In the genomic region with DNA sequence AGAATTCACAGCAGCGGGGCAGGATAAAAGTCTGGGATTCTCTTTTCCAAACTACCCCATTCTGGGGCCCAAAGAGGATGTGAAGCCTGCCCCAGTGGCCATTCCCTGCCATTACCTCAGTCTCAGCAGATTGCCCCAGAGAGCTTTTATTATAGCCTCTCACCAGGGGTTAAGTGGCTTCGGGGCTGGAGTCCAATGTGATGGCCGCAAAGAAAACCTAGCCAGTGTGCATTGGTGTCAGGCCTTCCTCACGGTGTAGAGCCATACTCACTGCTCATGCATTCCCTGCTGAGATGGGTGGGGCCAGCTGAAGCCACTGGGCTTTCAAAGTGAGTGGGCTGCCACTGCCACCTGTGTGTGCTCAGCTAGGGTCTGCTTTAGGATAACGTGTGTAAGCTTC, we compare ENCODE assay signal across 11 mouse cellular contexts.
DNase-seq lines count a peak whose midpoint lies in the region; ATAC-seq and TF ChIP-seq lines count a peak whose summit lies in the region.
"Had no signal": no experiment of that assay in that cellular context is flagged by ENCODE, and none has a peak within 500 bp of the region (broad histone marks: within the 10 kb centered on the region; RNA-seq: fewer than 3 reads in every experiment).

No protein-coding gene starts in this region.

- peak; percentile 49 for TF ChIP-seq CTCF in kidney, postnatal 0 days (IDR thresholded peaks at IDR 0.05; ENCODE audit: low read depth)

- H3K4me3 ChIP-seq in kidney, postnatal 0 days (replicated peaks; ENCODE audit: low read depth, low read length): no peak overlapping the region
- H3K4me3 ChIP-seq: forebrain, embryonic 10.5 days; heart, embryonic 15.5 days had no signal

- H3K4me1 ChIP-seq in kidney, postnatal 0 days (replicated peaks; ENCODE audit: insufficient read depth, low read length): peaks cover 27% of the 10 kb centered on the region

- H3K36me3 ChIP-seq in kidney, postnatal 0 days (ENCODE audit: insufficient read depth, low read length): peaks cover 13% of the 10 kb centered on the region

- H3K4me2 ChIP-seq in kidney, postnatal 0 days (ENCODE audit: low read length): no peak overlapping the region
- H3K4me2 ChIP-seq: heart, embryonic 15.5 days had no signal

- peak; percentile 42 for DNase-seq in cerebellum, postnatal 10 days
- DNase-seq in cerebellum, adult 18-20 months: no peak
- DNase-seq in kidney, postnatal 0 days (ENCODE audit: low spot score): peak; percentile 43
- DNase-seq in kidney, adult 18-20 months: no peak
- peak; percentile 31 for DNase-seq in 3T3-L1 (ENCODE audit: low read depth, low spot score)
- DNase-seq in urinary bladder, postnatal 10 days (ENCODE audit: low spot score): no peak
- DNase-seq in thymus, postnatal 14 days: no peak
- DNase-seq: cerebellum, adult 9-10 months had no signal

- ATAC-seq in kidney, postnatal 0 days (replicated peaks; ENCODE audit: low FRiP score, low read depth): peak; percentile 18; the same call in 1 of the 2 replicates
- ATAC-seq in granulocyte monocyte progenitor cell, adult 5-6 weeks (replicated peaks; ENCODE audit: poor library complexity, severe bottlenecking): peak; percentile 40; the same call in 1 of the 2 replicates

- H3K9me3 ChIP-seq in kidney, postnatal 0 days (replicated peaks; ENCODE audit: low read length): no peaks in the 10 kb centered on the region
- H3K9me3 ChIP-seq: forebrain, embryonic 10.5 days; heart, embryonic 15.5 days had no signal

- 35% methylated on average over 5 of the region's 5 CpGs for WGBS in kidney, postnatal 0 days

- H3K27ac ChIP-seq in kidney, postnatal 0 days: peak overlapping the region; percentile 21; the same call in 1 of the 2 replicates
- H3K27ac ChIP-seq: forebrain, embryonic 10.5 days had no signal

- no peaks in the 10 kb centered on the region for H3K27me3 ChIP-seq in kidney, postnatal 0 days (ENCODE audit: insufficient read depth, low read length)
- H3K27me3 ChIP-seq: heart, embryonic 15.5 days had no signal

- H3K9ac ChIP-seq in kidney, postnatal 0 days (ENCODE audit: low read depth, low read length): no peak overlapping the region
- H3K9ac ChIP-seq: heart, embryonic 15.5 days had no signal

Comparison
In these comparisons a context has a peak if more than half of its experiments do, and no peak if none do; other contexts are left out.
1. DNase-seq: peak in cerebellum, postnatal 10 days (2 of 2), kidney, postnatal 0 days (single experiment) and 3T3-L1 (single experiment); none in cerebellum, adult 18-20 months (0 of 2), kidney, adult 18-20 months (single experiment), urinary bladder, postnatal 10 days (single experiment) and thymus, postnatal 14 days (single experiment).